Mouse (Mus musculus) kidney, postnatal 10 days (tissue): ENCODE measurements at regions not wholly inside any gene's neighbourhood (a gene's known extent, or its start where the extent isn't known, plus 50 kb on each side); places are given as distances from the start of the nearest gene placed in this dataset.
"Not testable (repeated sequence)": the region's sequence is repeated elsewhere in the genome, so short reads cannot be mapped to it uniquely, and the experiment has no call there.

Experiments used
- DNase-seq: peaks from one replicate; pipeline ENCODE4 v3.0.0; 2021; ENCODE audit warnings: mixed read lengths

DNA sequence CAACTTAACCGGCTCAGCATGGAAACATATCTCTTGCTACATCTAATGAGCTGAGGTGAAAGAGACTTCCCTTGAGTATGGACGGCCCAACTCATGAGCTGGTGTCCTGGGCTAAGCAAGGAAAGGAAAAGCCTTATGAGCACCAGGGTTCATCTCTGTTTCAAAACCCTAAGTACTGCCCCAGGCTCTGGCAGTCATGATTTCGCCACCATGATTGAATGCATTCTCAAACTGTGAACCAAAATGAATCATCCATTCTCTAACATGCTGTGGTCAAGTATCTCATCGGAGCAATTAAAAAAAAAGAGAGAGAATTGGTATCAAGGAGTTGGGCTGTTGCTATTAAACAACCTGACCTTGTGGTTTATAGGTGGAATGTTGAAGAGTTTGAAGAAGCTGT lies 803.4 kb upstream of the Sox9 start:
- no peak for DNase-seq

- no peak for DNase-seq
These were observed 785.6 kb upstream of the Sox9 start for GRCm38 (mm10) chr11:111996395-111996794.

GRCm38 (mm10) chr11:112010848-112011247 lies 771.2 kb upstream of the Sox9 start:
- DNase-seq, result not testable (repeated sequence)

DNA sequence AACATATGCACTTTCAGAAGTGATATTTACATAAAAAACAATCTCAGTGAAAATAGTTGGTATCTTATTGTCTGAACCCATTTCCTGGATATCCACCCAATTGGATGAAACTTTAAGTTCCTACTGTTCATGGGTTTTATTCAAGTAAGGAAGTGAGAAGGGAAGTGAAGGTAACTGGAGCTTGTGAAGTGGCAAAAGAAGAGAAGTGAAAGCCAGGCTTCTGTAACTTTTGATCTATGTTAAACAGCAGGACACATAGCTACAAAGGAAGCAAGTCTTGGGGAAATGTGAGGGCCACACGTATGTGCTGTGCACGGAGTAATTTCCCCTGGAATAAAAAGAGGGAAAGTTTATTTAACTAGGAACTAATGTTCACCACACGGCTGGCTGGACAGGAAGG lies 764.1 kb upstream of the Sox9 start:
- DNase-seq, result no peak

- DNase-seq, result no peak
These were observed 754.0 kb upstream of the Sox9 start for GRCm38 (mm10) chr11:112028031-112028430.

- no peak for DNase-seq
These were observed 743.3 kb upstream of the Sox9 start for GRCm38 (mm10) chr11:112038741-112039140.

DNA sequence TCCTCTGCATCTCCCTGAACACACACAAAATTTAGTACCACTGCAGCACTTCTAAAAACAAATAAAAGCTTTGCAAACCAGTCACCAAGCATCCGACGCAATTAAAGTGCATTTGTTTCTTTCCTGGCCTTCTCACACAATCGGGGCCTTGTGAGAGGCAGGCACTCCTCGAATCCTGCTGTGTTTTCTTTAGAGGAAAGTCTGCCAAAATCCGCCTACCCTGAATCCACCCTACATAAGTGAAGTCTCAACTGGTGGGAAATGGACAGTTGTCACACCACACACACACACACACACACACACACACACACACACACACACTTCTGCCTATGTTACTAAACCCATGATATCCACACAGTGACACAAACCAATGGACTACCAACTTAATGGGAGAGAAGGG lies 737.6 kb upstream of the Sox9 start:
- no peak for DNase-seq

DNA sequence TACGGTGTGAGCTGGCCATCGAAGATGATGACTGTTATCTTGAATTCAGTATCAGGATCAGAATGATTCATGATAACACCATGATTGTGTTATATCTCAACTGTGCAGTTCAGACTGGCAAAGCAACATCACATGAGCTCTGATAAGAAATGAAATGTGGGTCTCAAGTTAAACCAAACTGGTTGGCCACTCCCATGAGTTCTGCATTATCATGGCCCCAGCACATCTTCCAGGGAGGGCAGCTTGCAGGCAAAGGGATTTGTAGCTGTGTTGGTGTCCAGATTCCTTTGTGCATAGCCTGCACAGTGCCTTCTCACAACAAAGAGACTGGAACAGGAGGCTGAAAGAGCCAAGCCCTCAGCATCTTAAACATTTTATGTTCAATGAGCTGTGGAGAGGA lies 736.7 kb upstream of the Sox9 start:
- no peak for DNase-seq

GRCm38 (mm10) chr11:112050362-112050761 lies 731.7 kb upstream of the Sox9 start:
- DNase-seq, result no peak

GRCm38 (mm10) chr11:112055591-112055990 lies 726.4 kb upstream of the Sox9 start:
- peak; percentile 45 for DNase-seq

DNA sequence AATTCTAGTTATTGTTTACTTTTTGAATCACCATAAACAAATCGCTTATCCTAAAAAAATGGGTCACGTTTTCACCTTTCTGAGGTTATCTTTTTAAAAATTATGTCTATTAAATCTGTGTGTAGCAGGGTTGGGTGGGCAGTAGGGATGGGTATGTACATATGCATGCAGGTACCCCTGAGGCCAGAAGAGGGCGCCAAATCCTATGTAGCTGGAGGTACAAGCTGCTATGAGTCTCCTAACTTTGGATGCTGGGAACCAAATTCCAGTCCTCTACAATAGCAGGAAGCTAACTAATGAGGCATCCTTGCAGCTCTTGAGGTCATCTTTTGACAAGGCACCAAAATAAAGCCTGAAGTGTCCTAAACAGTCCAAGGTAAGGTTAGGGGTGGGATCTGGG lies 714.8 kb upstream of the Sox9 start:
- DNase-seq, result no peak

DNA sequence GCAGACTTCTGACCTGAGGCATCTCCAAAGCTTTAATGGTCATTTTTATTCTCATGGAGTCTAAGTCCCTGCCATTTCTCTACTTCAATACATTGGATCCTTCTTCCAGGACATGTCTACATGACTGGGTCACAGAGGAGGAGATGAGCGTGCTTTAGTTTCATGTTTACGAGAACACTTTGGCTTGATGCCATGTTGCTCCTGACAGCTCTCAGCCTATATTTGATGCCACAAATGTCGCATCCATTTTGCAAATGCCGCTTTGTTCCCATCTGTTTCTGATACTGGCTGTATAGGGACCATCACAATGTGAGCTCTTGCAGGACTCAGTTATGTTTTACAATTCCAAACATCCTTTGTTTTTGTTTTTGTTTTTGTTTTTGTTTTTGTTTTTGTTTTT lies 713.2 kb upstream of the Sox9 start:
- no peak for DNase-seq

DNA sequence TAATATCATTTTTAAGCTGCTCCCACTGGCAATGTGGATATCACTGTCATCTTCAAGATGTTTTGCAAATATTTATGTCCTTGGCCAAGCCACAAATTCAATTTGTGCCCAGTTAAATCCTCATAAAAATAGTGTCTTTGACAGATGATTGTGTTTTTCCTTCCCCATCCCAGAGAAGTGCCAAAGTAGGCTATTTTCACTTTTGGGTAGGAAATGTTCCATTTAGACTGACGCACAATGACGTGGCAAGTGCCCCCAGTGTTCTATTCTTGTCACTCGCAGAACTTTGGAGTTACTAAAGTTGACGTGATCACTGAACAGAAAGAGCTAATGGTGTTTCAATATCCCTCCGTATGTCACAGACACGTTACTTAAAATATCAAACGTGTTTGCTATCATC lies 710.5 kb upstream of the Sox9 start:
- DNase-seq, result no peak

DNA sequence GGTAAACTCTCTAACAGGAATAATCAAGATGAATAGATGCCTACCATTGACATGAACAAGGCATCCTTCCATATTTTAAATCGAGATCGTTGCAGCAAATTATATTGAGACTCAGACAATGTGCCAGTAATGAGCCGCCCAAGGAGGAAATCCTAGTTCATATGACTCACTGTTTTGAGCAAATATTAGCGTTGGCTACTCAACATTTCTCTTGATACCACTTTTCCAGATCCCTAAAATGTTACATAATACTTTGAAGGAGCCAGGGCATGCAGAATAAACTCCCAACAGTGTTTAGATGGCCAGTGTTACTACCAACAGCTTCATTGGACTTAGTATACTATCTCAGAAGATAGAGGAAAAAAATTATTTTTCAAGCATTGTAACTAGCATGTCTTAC lies 700.6 kb upstream of the Sox9 start:
- no peak for DNase-seq

DNA sequence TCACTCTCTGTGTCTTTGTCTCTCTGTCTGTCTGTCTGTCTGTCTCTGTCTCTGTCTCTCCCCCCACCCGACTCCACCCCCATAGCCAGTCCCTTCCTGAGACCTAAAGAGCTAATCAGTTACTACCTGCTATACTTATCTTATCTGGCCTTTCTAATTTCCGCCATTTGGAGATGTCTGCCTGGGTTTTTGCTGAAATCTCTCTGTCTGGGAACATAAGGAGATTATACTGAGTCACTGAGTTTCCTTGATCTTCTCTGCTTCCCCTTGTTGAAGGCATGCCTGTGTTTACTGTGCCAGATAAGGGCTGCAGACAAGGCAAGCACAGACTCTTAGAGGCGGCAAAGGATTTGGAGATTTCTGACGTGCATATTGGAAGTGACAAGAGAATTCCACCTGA lies 699.0 kb upstream of the Sox9 start:
- no peak for DNase-seq

GRCm38 (mm10) chr11:112092168-112092567 lies 689.9 kb upstream of the Sox9 start:
- DNase-seq, result no peak

GRCm38 (mm10) chr11:112095009-112095408 lies 687.0 kb upstream of the Sox9 start:
- DNase-seq, result no peak

DNA sequence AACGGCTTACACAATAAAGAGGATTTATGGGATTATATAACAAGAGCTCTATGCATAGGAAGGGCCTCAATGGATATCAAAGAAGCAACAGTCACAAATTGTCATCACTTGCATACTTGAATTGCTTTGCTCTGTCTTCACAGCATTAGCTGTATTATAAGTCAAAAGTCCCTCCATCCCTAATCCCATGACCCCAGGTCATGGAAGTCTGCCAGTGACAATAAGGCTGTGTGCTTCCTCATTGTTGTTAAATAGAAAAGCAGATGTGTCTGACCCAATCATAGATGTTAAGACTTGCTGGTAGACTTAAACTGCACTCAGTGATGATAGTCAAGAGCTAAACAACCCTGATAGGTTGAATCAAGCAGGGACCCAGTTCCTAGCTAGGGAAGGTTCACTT lies 683.9 kb upstream of the Sox9 start:
- DNase-seq, result peak; percentile 58

- DNase-seq, result no peak
These were observed 678.8 kb upstream of the Sox9 start for GRCm38 (mm10) chr11:112103252-112103651.

DNA sequence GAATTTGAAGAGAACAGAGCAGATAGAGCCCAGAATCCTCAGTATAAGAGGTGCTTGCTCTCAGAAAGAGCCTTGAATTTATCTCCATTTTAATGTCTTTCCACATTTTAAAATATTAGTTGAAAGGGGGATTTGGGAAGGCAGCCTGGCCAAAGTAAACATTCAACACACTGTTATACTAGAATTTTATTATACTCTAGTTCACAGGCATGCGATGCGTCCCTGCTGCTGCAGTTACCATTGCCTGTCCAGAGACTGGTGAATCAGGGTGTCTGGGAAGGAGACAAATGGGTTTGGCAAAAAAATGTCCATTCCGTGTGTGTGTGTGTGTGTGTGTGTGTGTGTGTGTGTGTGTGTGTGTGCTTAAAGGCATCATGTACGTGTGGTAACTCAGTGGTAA lies 675.1 kb upstream of the Sox9 start:
- DNase-seq, result peak; percentile 66

DNA sequence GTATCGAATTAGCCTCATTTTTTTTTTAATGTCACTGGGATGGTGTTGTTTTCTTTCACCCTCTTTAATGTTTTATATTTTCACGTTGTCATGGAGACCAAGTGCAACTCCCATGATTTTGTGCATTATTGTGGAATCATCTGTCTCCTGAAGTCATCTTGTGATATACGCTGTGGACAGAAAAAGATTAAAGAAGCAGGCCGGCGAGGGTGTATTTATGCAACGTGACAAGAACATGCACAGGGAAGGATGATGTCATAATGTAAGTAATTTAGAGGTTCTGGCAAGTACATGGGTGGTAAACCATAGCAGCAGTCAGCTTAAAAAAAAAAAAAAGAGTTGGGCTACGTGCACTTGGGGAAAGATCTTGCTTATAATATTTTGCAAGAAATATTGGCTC lies 674.7 kb upstream of the Sox9 start:
- no peak for DNase-seq

- DNase-seq, result no peak
These were observed 661.0 kb upstream of the Sox9 start for GRCm38 (mm10) chr11:112121026-112121425.

DNA sequence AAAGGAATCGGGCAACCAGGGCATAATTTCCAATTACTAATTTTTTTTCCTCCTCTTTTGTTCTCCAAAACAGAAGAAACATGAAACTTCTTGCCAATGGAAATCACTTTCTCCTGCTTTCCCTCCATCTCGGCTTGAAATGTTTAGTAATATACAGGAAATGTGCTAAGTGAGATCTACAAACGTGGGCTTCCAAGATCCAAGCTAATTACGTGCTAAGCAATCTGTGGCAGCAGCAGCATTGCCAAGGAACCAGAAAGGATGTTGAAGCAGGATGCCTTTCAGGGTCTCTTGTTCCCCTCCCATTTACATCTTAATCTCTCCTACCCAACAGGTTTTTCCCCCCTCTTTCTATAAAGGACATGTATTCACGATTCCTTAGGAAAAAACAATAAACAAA lies 660.2 kb upstream of the Sox9 start:
- no peak for DNase-seq

GRCm38 (mm10) chr11:112125249-112125933 lies 656.6 kb upstream of the Sox9 start:
- DNase-seq, result no peak

GRCm38 (mm10) chr11:112130090-112130489 lies 651.9 kb upstream of the Sox9 start:
- no peak for DNase-seq
